Mouse (Mus musculus) liver, embryonic 13.5 days (tissue): ENCODE measurements around the gene Ceacam16. TPM values are rescaled to one million over a fixed set of nuclear protein-coding genes. Genes with fewer than 3 reads are reported as not detected.
A peak's percentile ranks its signal among the peaks of the same experiment; 100 is the strongest.

Experiments used
- ATAC-seq: fragments of 200-750 bp; cut with Nextera tagmentation; 2 replicates; pipeline ENCODE4 v1.8.0; 2017; ENCODE audit warnings: low read depth, mild to moderate bottlenecking, moderate number of reproducible peaks, moderate library complexity
- DNase-seq: peaks from one replicate; pipeline ENCODE4 v3.0.0; 2022
- H3K27ac ChIP-seq: fragments of 300-500 bp; sonication (generic); 2 replicates; pipeline ENCODE4 v1.5.1; 2015; ENCODE audit warnings: moderate library complexity, mild to moderate bottlenecking, inconsistent platforms
- H3K27me3 ChIP-seq: fragments of 300-500 bp; sonication (generic); 2 replicates; pipeline ENCODE4 v1.6.1; 2015; ENCODE audit warnings: mild to moderate bottlenecking, inconsistent platforms
- H3K36me3 ChIP-seq: fragments of 300-500 bp; sonication (generic); 2 replicates; pipeline ENCODE4 v1.6.1; 2015; ENCODE audit warnings: mild to moderate bottlenecking, inconsistent platforms
- H3K4me1 ChIP-seq: fragments of 300-500 bp; sonication (generic); replicated peaks from 2 replicates; pipeline ENCODE4 v1.6.1; 2015; ENCODE audit warnings: inconsistent platforms
- H3K4me2 ChIP-seq: fragments of 300-500 bp; sonication (generic); 2 replicates; pipeline ENCODE4 v1.6.1; 2015; ENCODE audit warnings: inconsistent platforms, mild to moderate bottlenecking, moderate library complexity
- H3K4me3 ChIP-seq: fragments of 300-500 bp; sonication (generic); replicated peaks from 2 replicates; pipeline ENCODE4 v1.5.1; 2015; ENCODE audit warnings: mild to moderate bottlenecking, inconsistent platforms
- H3K9ac ChIP-seq: fragments of 300-500 bp; sonication (generic); 2 replicates; pipeline ENCODE4 v1.6.1; 2015; ENCODE audit warnings: mild to moderate bottlenecking, inconsistent platforms
- H3K9me3 ChIP-seq: fragments of 300-500 bp; sonication (generic); replicated peaks from 2 replicates; pipeline ENCODE4 v1.6.1; 2016; ENCODE audit warnings: inconsistent platforms
- WGBS: fragments of 180-500 bp; shearing (Covaris S2); methylation state at CpG from one replicate; pipeline ENCODE4 v1.1.7; 2015; ENCODE audit not compliant: insufficient replicate concordance; 5-methylcytosine and 5-hydroxymethylcytosine counted together
- polyA plus RNA-seq: library from polyadenylated mRNA; unstranded; fragments of >200 nt; fragmentation: Nextera tagmentation; extraction: Ambion mirVana; gene quantifications from 2 replicates; pipeline ENCODE4 v1.2.1, GENCODE M21; 2015

The Ceacam16 gene
- polyA plus RNA-seq, 1 experiment from 2014 or later = not detected

- ATAC-seq = 0 out of 2 replicates have a peak, but pooled peaks have one; percentile 10
- DNase-seq = no peak
- H3K36me3 ChIP-seq = no peaks in the 10 kb centered on the region
- no peak overlapping the region for H3K27ac ChIP-seq
- H3K4me2 ChIP-seq = no peak overlapping the region
- H3K27me3 ChIP-seq = peaks cover 1% of the 10 kb centered on the region; the same call in 1 of the 2 replicates
- no peak overlapping the region for H3K4me3 ChIP-seq
- 33% methylated on average over 19 of the region's 19 CpGs for WGBS
- H3K4me1 ChIP-seq = peaks cover 23% of the 10 kb centered on the region
- H3K9me3 ChIP-seq = no peaks in the 10 kb centered on the region
- H3K9ac ChIP-seq = no peak overlapping the region
Measured at GRCm38 (mm10) chr7:19842885-19843504, 18.1 kb downstream of the Ceacam16 start.

DNA sequence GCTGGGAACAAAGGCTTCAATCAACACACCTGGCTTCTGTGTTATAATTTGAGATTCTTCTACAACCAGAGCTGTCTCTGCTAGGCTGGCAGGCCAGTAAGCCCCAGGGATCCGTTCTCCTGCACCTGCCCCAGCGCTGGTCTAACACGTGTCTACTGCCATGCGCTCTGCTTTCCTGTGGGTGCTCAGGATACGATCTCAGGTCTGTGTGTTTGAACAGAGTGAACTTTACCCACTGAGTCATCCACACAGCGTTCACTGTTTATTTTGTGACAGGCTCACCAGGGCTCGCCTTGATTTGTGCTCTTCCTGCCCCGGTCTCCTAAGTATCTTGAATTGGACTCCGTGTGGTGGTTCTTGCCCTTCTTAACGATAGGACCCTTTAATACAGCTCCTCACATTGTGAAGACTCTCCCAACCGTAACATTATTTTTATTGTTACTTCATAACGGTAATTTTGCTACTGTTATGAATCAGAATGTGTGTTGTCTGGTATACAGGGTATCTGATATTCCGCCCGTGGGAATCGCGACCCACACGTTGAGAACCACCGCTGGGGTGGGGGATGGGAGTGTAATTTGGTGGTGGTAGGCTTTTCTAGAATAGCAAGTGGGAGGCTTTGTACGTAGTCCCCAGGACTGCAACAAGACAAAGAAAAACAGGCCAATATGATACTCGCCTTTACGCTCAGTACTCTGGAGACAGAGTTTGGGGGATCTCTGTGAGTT is 19.2 kb downstream of the Ceacam16 start:
- H3K36me3 ChIP-seq = no peaks in the 10 kb centered on the region
- no peak overlapping the region for H3K4me3 ChIP-seq
- H3K4me2 ChIP-seq = no peak overlapping the region
- H3K4me1 ChIP-seq = peaks cover 16% of the 10 kb centered on the region
- 66% methylated on average over 21 of the region's 21 CpGs for WGBS
- ATAC-seq = peak; percentile 79
- peak overlapping the region; percentile 69 for H3K27ac ChIP-seq
- no peaks in the 10 kb centered on the region; the same call in 1 of the 2 replicates for H3K27me3 ChIP-seq
- no peak overlapping the region for H3K9ac ChIP-seq
- no peak for DNase-seq
- H3K9me3 ChIP-seq = no peaks in the 10 kb centered on the region

DNA sequence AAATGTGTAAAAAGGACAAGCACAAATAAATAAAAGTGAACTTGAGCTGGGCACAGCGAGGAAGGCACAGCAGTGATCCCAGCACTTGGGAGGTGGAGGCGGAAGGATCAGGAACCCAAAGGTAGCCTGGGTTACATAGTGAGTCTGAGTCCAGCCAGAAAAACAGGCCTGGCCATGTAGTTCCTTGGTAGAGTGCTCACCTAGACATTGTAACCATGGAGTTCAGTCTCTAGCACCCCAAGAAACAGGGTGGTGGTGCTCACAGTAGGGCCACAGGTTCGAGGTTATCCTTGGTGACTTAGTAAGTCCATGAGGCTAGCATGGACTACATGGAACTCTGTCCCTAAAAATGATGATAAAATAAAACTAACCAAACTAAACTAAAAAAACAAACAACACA is 20.2 kb downstream of the Ceacam16 start:
- Histone ChIP-seq H3K4me1 (peaks cover 16% of the 10 kb centered on the region), H3K27ac (0 out of 2 replicates have a peak overlapping the region, but pooled peaks have one; percentile 69), H3K27me3 (no peaks in the 10 kb centered on the region; the same call in 1 of the 2 replicates), H3K9me3 (no peaks in the 10 kb centered on the region), H3K36me3 (no peaks in the 10 kb centered on the region), H3K4me2 (no peak overlapping the region), H3K9ac (no peak overlapping the region), H3K4me3 (no peak overlapping the region)
- DNase-seq = no peak
- no peak for ATAC-seq
- 58% methylated on average over 3 of the region's 3 CpGs for WGBS

- no peaks in the 10 kb centered on the region for H3K9me3 ChIP-seq
- H3K27ac ChIP-seq = no peak overlapping the region
- peaks cover 16% of the 10 kb centered on the region for H3K4me1 ChIP-seq
- no peaks in the 10 kb centered on the region; the same call in 1 of the 2 replicates for H3K27me3 ChIP-seq
- ATAC-seq = no peak
- DNase-seq = no peak
- WGBS = 56% methylated on average over 4 of the region's 4 CpGs
- no peaks in the 10 kb centered on the region for H3K36me3 ChIP-seq
- H3K4me3 ChIP-seq = no peak overlapping the region
- no peak overlapping the region for H3K4me2 ChIP-seq
- H3K9ac ChIP-seq = no peak overlapping the region
Measured at GRCm38 (mm10) chr7:19840371-19840770, 20.7 kb downstream of the Ceacam16 start.

GRCm38 (mm10) chr7:19836843-19837242 is 24.3 kb downstream of the Ceacam16 start:
- Histone ChIP-seq H3K27me3 (no peaks in the 10 kb centered on the region), H3K27ac (no peak overlapping the region), H3K4me2 (no peak overlapping the region), H3K36me3 (no peaks in the 10 kb centered on the region), H3K9ac (no peak overlapping the region), H3K4me3 (no peak overlapping the region), H3K4me1 (peaks cover 8% of the 10 kb centered on the region), H3K9me3 (no peaks in the 10 kb centered on the region)
- DNase-seq (no peak), ATAC-seq (no peak)
- WGBS = 25% methylated on average over 3 of the region's 3 CpGs

DNA sequence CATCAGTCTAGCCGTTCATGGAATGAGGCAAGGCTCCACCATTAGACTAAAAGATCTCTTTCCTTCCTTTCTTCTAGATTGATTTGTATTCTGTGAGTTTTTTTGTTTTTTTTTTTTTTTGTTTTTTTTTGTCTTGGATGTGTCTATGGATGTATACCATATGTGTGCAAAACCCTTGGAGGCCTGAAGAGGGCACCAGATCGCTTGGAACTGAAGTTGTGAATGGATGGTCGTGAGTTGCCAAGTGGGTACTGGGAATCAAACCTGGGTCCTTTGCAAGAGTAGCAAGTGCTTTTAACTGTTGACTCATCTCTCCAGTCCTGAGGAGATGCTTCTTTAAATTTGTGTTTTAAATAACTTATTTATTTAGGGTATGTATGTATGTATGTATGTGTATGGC is 27.0 kb downstream of the Ceacam16 start:
- Histone ChIP-seq H3K27me3 (no peaks in the 10 kb centered on the region), H3K27ac (no peak overlapping the region), H3K36me3 (no peaks in the 10 kb centered on the region), H3K9me3 (no peaks in the 10 kb centered on the region), H3K4me2 (no peak overlapping the region), H3K9ac (no peak overlapping the region), H3K4me3 (no peak overlapping the region), H3K4me1 (peaks cover 16% of the 10 kb centered on the region)
- ATAC-seq = no peak
- 50% methylated on average over 3 of the region's 3 CpGs for WGBS
- DNase-seq = no peak

GRCm38 (mm10) chr7:19831837-19832236 is 29.3 kb downstream of the Ceacam16 start:
- no peak overlapping the region for H3K9ac ChIP-seq
- 49% methylated on average over 9 of the region's 9 CpGs for WGBS
- peak; percentile 15; the same call in 1 of the 2 replicates for ATAC-seq
- no peak for DNase-seq
- no peaks in the 10 kb centered on the region for H3K9me3 ChIP-seq
- peaks cover 16% of the 10 kb centered on the region for H3K4me1 ChIP-seq
- H3K27ac ChIP-seq = no peak overlapping the region
- no peak overlapping the region for H3K4me3 ChIP-seq
- no peaks in the 10 kb centered on the region for H3K27me3 ChIP-seq
- H3K36me3 ChIP-seq = no peaks in the 10 kb centered on the region
- H3K4me2 ChIP-seq = no peak overlapping the region

DNA sequence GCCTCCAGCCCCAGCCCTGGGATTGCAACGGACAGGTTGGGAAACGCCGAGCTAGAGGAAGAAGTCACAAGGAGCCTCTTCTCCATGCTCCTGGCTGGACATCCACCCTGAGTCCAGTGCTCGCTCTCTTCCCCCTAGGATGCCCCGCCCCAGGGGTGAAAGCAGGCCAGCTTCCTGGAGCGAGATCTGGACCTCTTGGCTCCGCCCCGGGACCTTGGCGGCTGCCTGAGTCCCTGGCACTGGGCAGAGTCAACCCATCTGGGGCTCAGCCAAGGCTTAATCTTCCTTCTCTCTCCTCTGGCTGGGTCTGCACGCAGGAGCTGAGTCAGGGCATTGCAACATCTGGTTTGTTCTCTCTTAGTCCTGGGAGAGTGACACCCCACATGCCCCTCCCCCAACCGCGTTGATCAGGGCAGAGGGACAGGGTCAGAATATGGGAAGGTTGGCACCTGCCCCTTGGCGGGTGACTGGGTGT is 30.4 kb downstream of the Ceacam16 start:
- Histone ChIP-seq H3K9ac (0 out of 2 replicates have a peak overlapping the region, but pooled peaks have one; percentile 17), H3K9me3 (no peaks in the 10 kb centered on the region), H3K4me1 (peaks cover 16% of the 10 kb centered on the region), H3K27me3 (no peaks in the 10 kb centered on the region), H3K27ac (no peak overlapping the region), H3K36me3 (no peaks in the 10 kb centered on the region), H3K4me3 (no peak overlapping the region), H3K4me2 (peak overlapping the region; percentile 23; the same call in 1 of the 2 replicates)
- ATAC-seq (peak; percentile 58), DNase-seq (no peak)
- 16% methylated on average over 13 of the region's 13 CpGs for WGBS

DNA sequence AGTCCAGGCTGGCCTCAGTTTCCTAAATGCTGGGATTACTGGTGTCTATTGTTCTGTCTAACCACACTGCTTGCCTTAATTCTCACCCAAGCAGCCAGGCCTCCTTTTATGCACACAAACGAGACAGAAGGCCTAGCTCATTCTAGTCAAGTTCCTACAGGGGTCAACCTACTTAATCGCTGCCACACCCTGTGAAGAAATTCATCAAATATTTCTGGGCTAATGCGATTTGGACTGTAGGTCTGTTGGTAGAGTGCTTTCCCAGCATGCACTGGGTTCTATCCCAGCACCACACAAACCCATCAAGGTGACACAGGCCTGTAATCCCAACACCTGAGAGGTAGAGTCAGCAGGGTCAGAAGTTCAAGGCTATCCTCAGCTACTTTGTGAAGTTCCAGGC is 31.4 kb downstream of the Ceacam16 start:
- Histone ChIP-seq H3K4me1 (peaks cover 22% of the 10 kb centered on the region), H3K4me2 (no peak overlapping the region), H3K36me3 (no peaks in the 10 kb centered on the region), H3K9ac (no peak overlapping the region), H3K9me3 (no peaks in the 10 kb centered on the region), H3K27me3 (no peaks in the 10 kb centered on the region), H3K4me3 (no peak overlapping the region), H3K27ac (no peak overlapping the region)
- ATAC-seq = no peak
- no peak for DNase-seq
- WGBS = 60% methylated on average over 3 of the region's 3 CpGs

DNA sequence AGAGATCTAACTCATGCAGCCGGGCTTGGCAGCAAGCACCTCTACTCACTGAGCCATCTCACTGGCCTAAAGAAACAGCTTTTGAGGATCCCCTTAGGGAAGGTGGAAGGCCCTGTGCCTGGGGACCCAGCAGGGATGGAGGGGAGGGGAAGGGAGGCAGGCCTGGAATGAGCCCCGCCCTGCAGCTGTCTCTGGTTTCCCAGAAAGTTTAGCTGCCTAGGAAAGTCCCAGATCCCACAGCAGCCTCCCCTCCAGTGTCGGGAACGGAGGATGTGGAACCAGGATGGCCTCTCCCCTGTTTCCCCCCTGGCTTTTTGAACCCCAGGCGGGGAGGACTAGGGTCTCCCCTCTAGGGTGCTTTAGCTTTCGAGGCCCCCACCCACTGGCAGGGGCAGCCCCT is 34.3 kb downstream of the Ceacam16 start:
- no peaks in the 10 kb centered on the region for H3K36me3 ChIP-seq
- no peak overlapping the region for H3K27ac ChIP-seq
- H3K4me1 ChIP-seq = peaks cover 49% of the 10 kb centered on the region
- no peak for DNase-seq
- H3K9me3 ChIP-seq = no peaks in the 10 kb centered on the region
- no peak for ATAC-seq
- H3K4me2 ChIP-seq = no peak overlapping the region
- H3K4me3 ChIP-seq = no peak overlapping the region
- 59% methylated on average over 6 of the region's 6 CpGs for WGBS
- peaks cover 27% of the 10 kb centered on the region for H3K27me3 ChIP-seq
- H3K9ac ChIP-seq = no peak overlapping the region

GRCm38 (mm10) chr7:19824182-19824973 is 36.7 kb downstream of the Ceacam16 start:
- Histone ChIP-seq H3K36me3 (peaks cover 6% of the 10 kb centered on the region; the same call in 1 of the 2 replicates), H3K27ac (peak overlapping the region; percentile 84), H3K27me3 (peaks cover 34% of the 10 kb centered on the region), H3K4me3 (no peak overlapping the region), H3K4me1 (peaks cover 33% of the 10 kb centered on the region), H3K9ac (no peak overlapping the region), H3K4me2 (peak overlapping the region; percentile 66), H3K9me3 (0 out of 2 replicates have a peak, but pooled peaks cover 3% of the 10 kb centered on the region)
- no peak for DNase-seq
- WGBS = 19% methylated on average over 26 of the region's 26 CpGs
- peak; percentile 76 for ATAC-seq
